Mouse (Mus musculus) cerebellum, adult 2 months (tissue): ENCODE measurements around the gene Arhgdig. TPM values are rescaled to one million over a fixed set of nuclear protein-coding genes. Genes with fewer than 3 reads are reported as not detected.
A peak's percentile ranks its signal among the peaks of the same experiment; 100 is the strongest.

Source experiments
- DNase-seq, 2 experiments: peaks; one replicate each; pipeline ENCODE4 v3.0.0; 2021
- H3K27ac ChIP-seq: fragments of 200-500 bp; 2 replicates; pipeline ENCODE4 v1.5.1; 2012; ENCODE audit warnings: low read length, control low read depth, inconsistent platforms; ENCODE audit not compliant: insufficient read depth
- H3K27me3 ChIP-seq: fragments of 200-500 bp; 2 replicates; pipeline ENCODE4 v1.6.1; 2012; ENCODE audit warnings: inconsistent platforms, mild to moderate bottlenecking, low read length, moderate library complexity; ENCODE audit not compliant: control insufficient read depth, insufficient read depth
- H3K4me1 ChIP-seq: fragments of 200-500 bp; 2 replicates; pipeline ENCODE4 v1.6.1; 2011; ENCODE audit warnings: low read length; ENCODE audit not compliant: control insufficient read depth, insufficient read depth
- H3K4me3 ChIP-seq: fragments of 200-500 bp; replicated peaks from 2 replicates; pipeline ENCODE3; 2011; ENCODE audit warnings: mild to moderate bottlenecking, low read depth, low read length, control low read depth; ENCODE audit not compliant: insufficient read depth
- CTCF ChIP-seq: fragments of 200-500 bp; IDR thresholded peaks from 2 replicates; pipeline ENCODE4 v1.5.1; 2011; ENCODE audit warnings: low read depth, mild to moderate bottlenecking, control low read depth, low read length, moderate library complexity, borderline replicate concordance; ENCODE audit not compliant: insufficient read depth
- POLR2A ChIP-seq: fragments of 200-500 bp; IDR thresholded peaks from 2 replicates; pipeline ENCODE4 v1.6.1; 2011; ENCODE audit warnings: low read length, control low read depth, borderline replicate concordance; ENCODE audit not compliant: insufficient read depth
- WGBS: fragments of 180-500 bp; shearing (Covaris S2); methylation state at CpG from one replicate; pipeline ENCODE4 v1.1.7; 2018; 5-methylcytosine and 5-hydroxymethylcytosine counted together
- polyA plus RNA-seq: library from polyadenylated mRNA; depleted of rRNA; stranded (reverse); fragments of >200 nt; gene quantifications from 2 replicates; pipeline ENCODE4 v1.2.3, GENCODE M21; 2012; rRNA removed

The Arhgdig gene
- 59.9 and 80.0 TPM in 2 replicates for polyA plus RNA-seq

- DNase-seq = no peak
- Histone ChIP-seq H3K4me3 (no peak within 1 kb of the TSS), H3K4me1 (peaks cover under 1% of the 10 kb centered on the region; the same call in 1 of the 2 replicates), H3K27ac (no peak within 1 kb of the TSS), H3K27me3 (no peaks in the 10 kb centered on the region)
- TF ChIP-seq CTCF (no peak), POLR2A (no peak)
- 85% methylated on average over 12 of the region's 12 CpGs for WGBS
These were observed at the start of gene Arhgdig for GRCm38 (mm10) chr17:26207686-26208085. Gene Arhgdig, minus strand, starts transcription at chr17:26207786.

GRCm38 (mm10) chr17:26255313-26255712 lies 47.7 kb upstream of the Arhgdig start:
- H3K4me3 ChIP-seq = no peak overlapping the region
- no peak for DNase-seq
- H3K27ac ChIP-seq = no peak overlapping the region
- H3K27me3 ChIP-seq = no peaks in the 10 kb centered on the region
- TF ChIP-seq CTCF = no peak
- TF ChIP-seq POLR2A = no peak
- H3K4me1 ChIP-seq = no peaks in the 10 kb centered on the region; the same call in 1 of the 2 replicates
- WGBS = 93% methylated on average over 7 of the region's 7 CpGs

GRCm38 (mm10) chr17:26253399-26253798 lies 45.8 kb upstream of the Arhgdig start:
- H3K4me1 ChIP-seq = no peaks in the 10 kb centered on the region; the same call in 1 of the 2 replicates
- H3K27ac ChIP-seq = peak overlapping the region; percentile 79; the same call in 1 of the 2 replicates
- DNase-seq = no peak
- H3K4me3 ChIP-seq = peak overlapping the region; percentile 54
- H3K27me3 ChIP-seq = no peaks in the 10 kb centered on the region
- under 1% methylated on average over 24 of the region's 24 CpGs for WGBS
- no peak for TF ChIP-seq POLR2A
- no peak for TF ChIP-seq CTCF

GRCm38 (mm10) chr17:26252539-26253251 lies 45.1 kb upstream of the Arhgdig start, which contains the start of gene Luc7l:
Gene Luc7l, plus strand, starts transcription at chr17:26252896.
- no peaks in the 10 kb centered on the region; the same call in 1 of the 2 replicates for H3K4me1 ChIP-seq
- under 1% methylated on average over 43 of the region's 43 CpGs for WGBS
- H3K27ac ChIP-seq = peak within 1 kb of the TSS; percentile 79
- TF ChIP-seq CTCF (no peak), POLR2A (peak; percentile 92)
- DNase-seq = peak; percentile 96
- H3K27me3 ChIP-seq = no peaks in the 10 kb centered on the region
- peak within 1 kb of the TSS; percentile 54 for H3K4me3 ChIP-seq

GRCm38 (mm10) chr17:26251886-26252538 lies 44.4 kb upstream of the Arhgdig start:
- Histone ChIP-seq H3K4me1 (no peaks in the 10 kb centered on the region; the same call in 1 of the 2 replicates), H3K4me3 (no peak overlapping the region), H3K27me3 (no peaks in the 10 kb centered on the region), H3K27ac (no peak overlapping the region)
- WGBS = 51% methylated on average over 4 of the region's 4 CpGs
- TF ChIP-seq POLR2A = no peak
- no peak for TF ChIP-seq CTCF
- DNase-seq = no peak

GRCm38 (mm10) chr17:26244101-26244841 lies 36.7 kb upstream of the Arhgdig start, which contains the start of gene Fam234a:
Gene Fam234a, minus strand, starts transcription at chr17:26244242.
- Histone ChIP-seq H3K27me3 (no peaks in the 10 kb centered on the region), H3K4me3 (peak within 1 kb of the TSS; percentile 77), H3K4me1 (no peaks in the 10 kb centered on the region), H3K27ac (peak within 1 kb of the TSS; percentile 5; the same call in 1 of the 2 replicates)
- peak; percentile 91 to 96 for DNase-seq
- TF ChIP-seq CTCF = no peak
- TF ChIP-seq POLR2A = peak; percentile 54; the same call in 1 of the 2 replicates
- WGBS = 5% methylated on average over 30 of the region's 33 CpGs

GRCm38 (mm10) chr17:26243471-26244100 lies 36.0 kb upstream of the Arhgdig start:
- TF ChIP-seq POLR2A = no peak
- TF ChIP-seq CTCF = 0 out of 2 replicates have a peak, but pooled peaks have one; percentile 12
- DNase-seq = no peak
- Histone ChIP-seq H3K4me1 (no peaks in the 10 kb centered on the region), H3K4me3 (peak overlapping the region; percentile 77), H3K27me3 (no peaks in the 10 kb centered on the region), H3K27ac (peak overlapping the region; percentile 2; the same call in 1 of the 2 replicates)
- 1% methylated on average over 32 of the region's 32 CpGs for WGBS
